Mouse (Mus musculus) neural tube, embryonic 12.5 days (tissue): Measurements from ENCODE around the gene Orc1. TPM values are rescaled to one million over a fixed set of nuclear protein-coding genes. Genes with fewer than 3 reads are reported as not detected.

ENCODE experiments used
- ATAC-seq: fragments of 200-750 bp; cut with Nextera tagmentation; 2 replicates; pipeline ENCODE4 v1.8.0; 2017; ENCODE audit warnings: low read depth, mild to moderate bottlenecking, moderate TSS enrichment, moderate library complexity; ENCODE audit not compliant: low FRiP score
- H3K27ac ChIP-seq: fragments of 300-500 bp; sonication (generic); 2 replicates; pipeline ENCODE4 v1.5.1; 2016
- H3K27me3 ChIP-seq: fragments of 300-500 bp; sonication (generic); replicated peaks from 2 replicates; pipeline ENCODE4 v1.6.1; 2016; ENCODE audit warnings: mild to moderate bottlenecking
- H3K36me3 ChIP-seq: fragments of 300-500 bp; sonication (generic); 2 replicates; pipeline ENCODE4 v1.6.1; 2016; ENCODE audit warnings: mild to moderate bottlenecking
- H3K4me1 ChIP-seq: fragments of 300-500 bp; sonication (generic); 2 replicates; pipeline ENCODE4 v1.6.1; 2016
- H3K4me2 ChIP-seq: fragments of 300-500 bp; sonication (generic); replicated peaks from 2 replicates; pipeline ENCODE4 v1.6.1; 2016; ENCODE audit warnings: mild to moderate bottlenecking
- H3K4me3 ChIP-seq: fragments of 300-500 bp; sonication (generic); 2 replicates; pipeline ENCODE4 v1.5.1; 2016
- H3K9ac ChIP-seq: fragments of 300-500 bp; sonication (generic); 2 replicates; pipeline ENCODE4 v1.6.1; 2016; ENCODE audit warnings: mild to moderate bottlenecking
- H3K9me3 ChIP-seq: fragments of 300-500 bp; sonication (generic); 2 replicates; pipeline ENCODE4 v1.6.1; 2016; ENCODE audit warnings: mild to moderate bottlenecking
- WGBS: fragments of 180-500 bp; shearing (Covaris S2); methylation state at CpG from one replicate; pipeline ENCODE4 v1.1.7; 2016; 5-methylcytosine and 5-hydroxymethylcytosine counted together
- polyA plus RNA-seq: library from polyadenylated mRNA; unstranded; fragments of >200 nt; fragmentation: Nextera tagmentation; extraction: Ambion mirVana; gene quantifications from 2 replicates; pipeline ENCODE4 v1.2.1, GENCODE M21; 2016

Gene Orc1
- polyA plus RNA-seq, 1 experiment from 2014 or later = 8.9 TPM

DNA sequence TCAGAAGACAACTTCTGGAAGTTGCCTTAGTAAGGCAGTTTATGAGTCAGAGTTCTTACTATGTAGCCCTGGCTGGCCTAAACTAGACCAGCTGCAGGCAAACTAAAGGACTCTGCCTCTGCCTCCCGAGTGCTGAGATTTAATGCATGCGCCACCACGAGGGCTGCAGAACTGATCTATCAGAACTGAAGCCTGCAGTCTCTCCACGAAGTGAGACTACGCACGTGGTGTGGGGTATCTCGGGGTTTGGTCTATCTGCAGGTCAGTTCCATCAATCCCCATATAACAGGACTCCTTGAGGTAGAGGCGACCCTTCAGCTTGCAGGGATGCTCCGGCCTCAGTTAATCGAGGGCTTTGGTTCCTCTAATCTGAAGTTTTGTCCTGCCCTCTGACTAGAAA, 39.9 kb downstream of the Orc1 start:
- Histone ChIP-seq H3K27ac (peak overlapping the region; percentile 57; the same call in 1 of the 2 replicates), H3K27me3 (no peaks in the 10 kb centered on the region), H3K4me2 (peak overlapping the region; percentile 83), H3K4me3 (peak overlapping the region; percentile 79), H3K36me3 (peaks cover 5% of the 10 kb centered on the region; the same call in 1 of the 2 replicates), H3K9me3 (no peaks in the 10 kb centered on the region), H3K4me1 (peaks cover 17% of the 10 kb centered on the region), H3K9ac (peak overlapping the region; percentile 88)
- WGBS = 2% methylated on average over 10 of the region's 10 CpGs
- peak; percentile 74 for ATAC-seq

DNA sequence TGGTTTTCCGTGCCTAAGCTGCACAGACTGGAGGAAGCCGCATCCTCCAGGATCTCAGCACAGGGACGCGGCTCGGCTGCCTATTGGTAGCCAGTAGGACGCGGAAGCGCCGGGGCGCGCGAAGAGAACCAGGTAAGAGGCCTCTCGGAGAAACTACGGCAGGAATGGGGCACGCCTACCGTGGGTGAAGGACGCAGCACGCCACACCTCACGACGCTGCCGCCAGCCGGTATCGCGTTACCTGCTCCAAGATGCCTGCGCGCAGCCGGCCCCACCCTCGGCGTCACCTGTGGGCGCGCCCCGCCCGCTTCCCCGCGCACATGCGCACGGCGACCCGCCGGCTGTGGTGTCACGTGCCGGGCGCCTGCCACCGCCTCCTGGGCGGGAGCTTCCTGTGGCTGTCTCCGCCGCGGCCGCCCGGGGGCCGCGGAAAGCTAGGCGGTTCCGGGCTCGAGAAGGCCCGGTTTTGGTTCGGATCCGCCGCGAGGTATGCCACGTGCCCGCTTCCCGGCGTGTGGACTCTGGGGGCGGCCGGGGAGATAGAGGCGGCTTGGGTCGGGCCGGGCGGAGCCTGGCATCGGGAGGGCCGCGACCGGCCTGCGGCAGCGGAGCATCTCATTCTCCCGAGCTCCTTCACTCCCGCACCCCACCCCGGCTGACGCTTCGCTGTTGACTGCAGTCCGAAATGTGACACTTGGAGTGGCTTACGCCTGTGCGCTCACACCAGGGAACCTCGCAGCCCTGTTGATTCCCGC, 40.5 kb downstream of the Orc1 start, which contains the start of gene Cc2d1b:
Gene Cc2d1b, plus strand, starts transcription at position 354 of the 755 bp plus-strand sequence.
- Histone ChIP-seq H3K4me2 (peak within 1 kb of the TSS; percentile 83), H3K4me3 (peak within 1 kb of the TSS; percentile 79), H3K9me3 (no peaks in the 10 kb centered on the region), H3K9ac (peak within 1 kb of the TSS; percentile 88), H3K27ac (peak within 1 kb of the TSS; percentile 57; the same call in 1 of the 2 replicates), H3K27me3 (no peaks in the 10 kb centered on the region), H3K4me1 (peaks cover 17% of the 10 kb centered on the region), H3K36me3 (peaks cover 10% of the 10 kb centered on the region)
- under 1% methylated on average over 86 of the region's 86 CpGs for WGBS
- ATAC-seq = peak; percentile 87

DNA sequence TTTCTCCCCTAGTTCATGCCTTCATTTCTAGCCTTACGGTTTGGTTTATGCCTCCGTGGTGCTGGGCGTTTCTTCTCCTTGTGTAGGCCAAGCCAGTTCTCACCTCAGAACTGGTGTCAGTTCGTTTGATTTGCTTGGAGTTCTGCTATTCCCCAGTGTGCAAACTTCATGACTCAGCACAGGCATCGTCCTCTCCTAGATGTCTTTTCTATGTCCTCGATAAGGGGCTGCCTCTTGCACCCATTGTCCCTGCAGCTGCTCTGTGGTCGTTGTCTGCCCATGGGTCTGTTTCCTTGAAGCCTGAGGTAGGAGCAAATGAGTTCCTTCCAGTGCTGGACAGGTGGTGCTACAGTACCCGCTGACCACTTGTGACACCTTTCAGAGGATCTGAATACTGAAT, 41.3 kb downstream of the Orc1 start:
- Histone ChIP-seq H3K4me1 (peaks cover 17% of the 10 kb centered on the region), H3K9me3 (no peaks in the 10 kb centered on the region), H3K27ac (no peak overlapping the region), H3K27me3 (no peaks in the 10 kb centered on the region), H3K36me3 (peaks cover 17% of the 10 kb centered on the region), H3K4me2 (peak overlapping the region; percentile 83), H3K4me3 (peak overlapping the region; percentile 79), H3K9ac (peak overlapping the region; percentile 88)
- no peak for ATAC-seq
- 23% methylated on average over 8 of the region's 8 CpGs for WGBS

DNA sequence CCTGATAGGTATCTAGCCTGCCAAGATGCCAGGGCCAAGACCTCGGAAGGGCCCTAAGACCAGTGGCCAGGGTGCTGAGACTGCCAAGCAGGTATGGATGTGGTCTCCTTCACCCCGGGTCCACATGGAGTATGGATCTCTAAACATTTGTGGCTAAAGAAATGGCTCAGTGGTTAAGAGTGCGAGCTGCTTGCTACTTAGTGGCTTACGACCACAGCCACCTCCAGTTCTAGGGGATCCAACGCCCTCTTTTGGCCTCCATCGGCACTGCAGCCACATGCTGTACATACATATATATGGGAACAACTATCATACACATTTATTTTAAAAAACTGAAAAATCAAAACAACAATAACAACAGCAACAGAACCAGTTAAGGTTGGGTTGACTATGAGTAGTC, 42.3 kb downstream of the Orc1 start:
- Histone ChIP-seq H3K4me2 (0 out of 2 replicates have a peak overlapping the region, but pooled peaks have one; percentile 83), H3K9ac (no peak overlapping the region), H3K36me3 (peaks cover 26% of the 10 kb centered on the region), H3K27ac (no peak overlapping the region), H3K9me3 (no peaks in the 10 kb centered on the region), H3K4me3 (no peak overlapping the region), H3K27me3 (no peaks in the 10 kb centered on the region), H3K4me1 (peaks cover 17% of the 10 kb centered on the region)
- ATAC-seq = no peak
- WGBS = 92% methylated on average over 6 of the region's 6 CpGs

DNA sequence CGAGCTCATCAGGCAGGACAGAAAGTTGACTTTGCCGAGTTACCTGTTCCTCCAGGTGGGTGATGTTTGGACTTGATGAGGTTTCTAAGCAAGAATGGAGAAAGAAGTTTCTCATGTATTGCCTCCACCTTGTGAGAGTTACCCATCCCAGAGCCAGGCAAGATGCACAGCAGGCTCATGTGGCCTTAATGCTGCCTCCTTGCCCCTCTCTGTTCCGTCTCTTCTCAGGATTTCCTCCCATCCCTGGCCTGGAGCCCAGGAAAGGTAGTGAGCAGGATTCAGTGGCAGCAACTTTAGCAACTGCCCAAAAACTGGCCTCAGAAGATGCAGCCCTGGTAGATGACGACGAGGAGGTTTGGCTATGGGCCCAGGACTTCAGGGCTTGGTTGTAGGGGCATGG, 47.8 kb downstream of the Orc1 start:
- no peaks in the 10 kb centered on the region for H3K9me3 ChIP-seq
- H3K9ac ChIP-seq = no peak overlapping the region
- H3K4me3 ChIP-seq = no peak overlapping the region
- ATAC-seq = no peak
- H3K4me1 ChIP-seq = no peaks in the 10 kb centered on the region
- no peak overlapping the region for H3K4me2 ChIP-seq
- peaks cover 76% of the 10 kb centered on the region for H3K36me3 ChIP-seq
- 94% methylated on average over 5 of the region's 5 CpGs for WGBS
- no peak overlapping the region for H3K27ac ChIP-seq
- no peaks in the 10 kb centered on the region for H3K27me3 ChIP-seq

DNA sequence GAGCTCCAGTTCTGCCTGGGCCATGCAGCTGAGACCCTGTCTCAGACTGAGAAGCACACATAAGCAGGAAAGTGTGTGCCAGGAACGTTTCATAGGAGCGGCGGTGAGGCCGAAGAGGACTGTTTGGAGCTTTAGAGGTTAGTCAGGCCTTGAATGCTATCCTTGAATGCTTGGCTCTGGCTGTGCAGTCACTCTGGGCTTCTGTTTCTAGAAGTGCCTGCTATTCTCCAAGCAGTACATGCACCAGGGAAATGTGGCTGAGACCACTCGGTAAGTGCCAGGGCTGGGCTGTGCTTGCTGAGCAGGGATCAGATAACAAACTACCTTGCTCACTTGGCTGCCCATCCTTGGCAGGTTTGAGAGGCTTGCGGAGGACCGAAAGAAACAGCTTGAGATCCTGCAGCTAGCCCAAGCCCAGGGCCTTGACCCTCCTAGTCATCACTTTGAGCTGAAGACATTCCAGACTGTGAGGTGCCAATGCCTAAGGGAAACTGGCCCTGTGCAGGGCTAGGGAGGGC, 50.2 kb downstream of the Orc1 start:
- WGBS = 94% methylated on average over 7 of the region's 7 CpGs
- ATAC-seq = no peak
- Histone ChIP-seq H3K4me3 (no peak overlapping the region), H3K4me1 (no peaks in the 10 kb centered on the region), H3K9ac (no peak overlapping the region), H3K36me3 (peaks cover 88% of the 10 kb centered on the region), H3K4me2 (no peak overlapping the region), H3K27ac (no peak overlapping the region), H3K27me3 (no peaks in the 10 kb centered on the region), H3K9me3 (no peaks in the 10 kb centered on the region)

DNA sequence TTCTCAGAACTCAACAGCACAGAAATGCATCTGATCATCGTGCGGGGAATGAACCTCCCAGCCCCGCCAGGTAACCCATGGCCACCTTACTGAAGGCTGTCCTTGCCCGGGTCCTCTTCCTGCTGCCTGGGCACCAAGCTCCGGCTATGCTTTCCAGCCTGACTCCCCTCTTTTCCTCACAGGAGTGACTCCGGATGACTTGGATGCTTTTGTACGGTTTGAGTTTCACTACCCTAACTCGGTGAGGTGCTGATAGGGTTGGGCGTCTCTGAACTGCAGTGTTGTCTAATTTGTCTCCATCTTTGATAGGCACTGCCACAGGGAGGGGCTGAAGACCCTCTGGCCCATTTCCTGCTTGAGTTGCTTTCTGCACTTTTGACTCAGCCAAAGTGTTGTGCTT, 50.9 kb downstream of the Orc1 start:
- H3K4me3 ChIP-seq = no peak overlapping the region
- no peak overlapping the region for H3K9ac ChIP-seq
- no peaks in the 10 kb centered on the region for H3K4me1 ChIP-seq
- H3K27ac ChIP-seq = no peak overlapping the region
- H3K4me2 ChIP-seq = no peak overlapping the region
- ATAC-seq = no peak
- 94% methylated on average over 9 of the region's 9 CpGs for WGBS
- no peaks in the 10 kb centered on the region for H3K9me3 ChIP-seq
- no peaks in the 10 kb centered on the region for H3K27me3 ChIP-seq
- H3K36me3 ChIP-seq = peaks cover 87% of the 10 kb centered on the region

DNA sequence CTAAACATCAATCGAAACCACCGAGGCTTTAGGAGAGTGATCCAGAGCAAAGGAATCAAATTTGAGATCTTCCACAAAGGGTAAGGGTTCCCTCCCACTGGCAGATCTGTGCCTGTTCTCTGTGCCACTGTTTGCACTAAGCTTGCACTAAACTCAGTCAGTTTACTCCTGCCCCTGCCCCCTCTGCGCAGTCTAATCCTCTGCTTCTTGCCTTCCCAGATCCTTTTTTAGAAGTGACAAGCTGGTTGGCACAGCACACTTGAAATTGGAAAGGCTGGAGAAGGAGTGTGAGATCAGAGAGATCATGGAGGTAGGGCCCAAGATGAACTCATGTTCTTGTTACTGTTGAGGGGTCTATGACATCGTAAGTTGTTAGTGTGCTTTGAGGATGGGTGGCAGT, 52.4 kb downstream of the Orc1 start:
- no peaks in the 10 kb centered on the region for H3K4me1 ChIP-seq
- no peak overlapping the region for H3K4me2 ChIP-seq
- WGBS = 93% methylated on average over 4 of the region's 4 CpGs
- no peaks in the 10 kb centered on the region for H3K9me3 ChIP-seq
- H3K27me3 ChIP-seq = no peaks in the 10 kb centered on the region
- peaks cover 82% of the 10 kb centered on the region for H3K36me3 ChIP-seq
- no peak for ATAC-seq
- no peak overlapping the region for H3K9ac ChIP-seq
- H3K4me3 ChIP-seq = no peak overlapping the region
- H3K27ac ChIP-seq = no peak overlapping the region

DNA sequence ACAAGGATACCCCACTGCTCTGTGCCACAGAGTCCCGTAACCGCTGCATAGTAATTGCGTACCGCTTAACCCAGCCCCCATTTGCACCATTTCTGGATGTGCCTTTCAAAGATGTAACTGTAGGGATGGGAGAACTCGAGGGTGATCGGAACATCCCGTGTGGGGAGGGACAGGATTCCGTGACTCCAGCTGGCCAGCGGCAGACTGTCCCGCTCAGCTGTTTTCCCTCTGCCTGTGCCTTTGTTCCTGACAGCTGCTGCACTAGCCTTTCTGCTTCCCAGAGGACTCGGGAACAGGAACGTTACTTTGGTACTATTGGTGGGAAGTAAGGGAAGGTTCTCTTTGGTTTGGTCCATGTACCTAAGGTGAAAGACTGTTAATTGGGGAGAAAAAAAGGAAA, 54.5 kb downstream of the Orc1 start:
- H3K36me3 ChIP-seq = peaks cover 75% of the 10 kb centered on the region
- WGBS = 81% methylated on average over 12 of the region's 12 CpGs
- H3K27me3 ChIP-seq = no peaks in the 10 kb centered on the region
- H3K4me1 ChIP-seq = no peaks in the 10 kb centered on the region
- H3K27ac ChIP-seq = no peak overlapping the region
- no peak overlapping the region for H3K4me2 ChIP-seq
- no peaks in the 10 kb centered on the region for H3K9me3 ChIP-seq
- H3K4me3 ChIP-seq = no peak overlapping the region
- no peak for ATAC-seq
- no peak overlapping the region for H3K9ac ChIP-seq

DNA sequence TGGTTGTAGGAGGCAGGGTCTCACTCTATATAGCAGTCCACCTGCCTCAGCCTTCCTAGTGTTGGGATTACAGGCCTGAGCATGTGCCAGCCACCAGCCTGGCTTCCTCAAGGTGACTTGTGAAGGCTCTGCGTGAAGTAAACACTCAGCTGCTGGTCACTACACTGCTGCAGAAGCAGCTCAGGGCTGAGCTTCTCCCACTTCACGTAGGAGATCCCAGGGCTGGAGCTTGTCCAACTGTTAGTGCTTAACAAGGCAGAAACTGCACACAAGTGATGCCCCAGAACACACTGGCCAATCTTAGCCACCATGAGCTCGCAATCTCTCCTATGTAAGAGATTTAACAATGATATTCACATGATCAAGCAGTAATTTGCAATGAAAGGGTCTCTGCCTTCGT, 55.5 kb downstream of the Orc1 start:
- Histone ChIP-seq H3K4me1 (no peaks in the 10 kb centered on the region), H3K36me3 (peaks cover 65% of the 10 kb centered on the region), H3K4me2 (no peak overlapping the region), H3K4me3 (no peak overlapping the region), H3K27ac (no peak overlapping the region), H3K27me3 (no peaks in the 10 kb centered on the region), H3K9me3 (no peaks in the 10 kb centered on the region), H3K9ac (no peak overlapping the region)
- ATAC-seq = no peak
- 63% methylated on average over 4 of the region's 4 CpGs for WGBS

DNA sequence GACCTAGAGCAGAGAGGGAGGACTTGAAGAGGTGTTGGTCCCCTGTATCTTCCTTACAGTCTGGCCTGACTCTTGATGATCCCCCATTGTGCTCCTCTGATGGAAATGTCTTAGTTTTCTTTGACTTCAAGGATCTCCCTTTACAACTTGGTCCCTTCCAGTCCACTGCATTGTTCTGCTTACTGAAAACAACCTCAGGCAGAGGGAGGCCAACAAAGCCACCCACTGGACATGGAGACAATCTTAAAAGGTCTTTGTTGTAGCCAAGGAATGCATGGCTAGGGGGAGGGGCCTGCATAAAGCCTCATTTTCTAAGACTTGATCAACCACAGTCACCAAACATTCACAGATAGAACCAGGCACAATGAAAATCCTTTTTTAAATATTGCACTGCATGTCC, 55.9 kb downstream of the Orc1 start:
- Histone ChIP-seq H3K27me3 (no peaks in the 10 kb centered on the region), H3K9me3 (no peaks in the 10 kb centered on the region), H3K27ac (no peak overlapping the region), H3K4me2 (no peak overlapping the region), H3K36me3 (peaks cover 61% of the 10 kb centered on the region), H3K9ac (no peak overlapping the region), H3K4me3 (no peak overlapping the region), H3K4me1 (no peaks in the 10 kb centered on the region)
- ATAC-seq = no peak

DNA sequence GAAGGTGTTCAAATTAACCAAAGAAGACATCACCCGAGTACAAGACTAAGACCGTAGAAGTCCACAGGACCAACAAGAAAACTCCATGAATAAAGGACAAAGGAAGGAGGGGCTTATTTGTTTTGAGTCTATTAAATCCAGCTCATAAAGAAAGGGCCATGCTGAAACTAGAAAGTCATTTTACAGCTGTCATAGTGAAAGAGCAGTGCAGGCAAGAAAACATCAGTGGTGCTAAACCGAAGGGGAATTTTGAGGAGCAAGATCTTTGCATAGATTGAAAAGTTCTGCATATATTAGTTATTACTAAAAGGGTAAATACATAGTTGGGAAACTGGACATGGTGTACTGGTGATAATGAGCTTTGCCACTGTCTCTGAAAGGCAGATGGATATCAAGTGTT, 58.5 kb downstream of the Orc1 start:
- WGBS = 75% methylated on average over 3 of the region's 3 CpGs
- peaks cover 56% of the 10 kb centered on the region for H3K36me3 ChIP-seq
- H3K9me3 ChIP-seq = no peaks in the 10 kb centered on the region
- H3K4me1 ChIP-seq = no peaks in the 10 kb centered on the region
- no peaks in the 10 kb centered on the region for H3K27me3 ChIP-seq
- no peak overlapping the region for H3K27ac ChIP-seq
- H3K4me2 ChIP-seq = no peak overlapping the region
- no peak overlapping the region for H3K9ac ChIP-seq
- ATAC-seq = no peak
- no peak overlapping the region for H3K4me3 ChIP-seq

DNA sequence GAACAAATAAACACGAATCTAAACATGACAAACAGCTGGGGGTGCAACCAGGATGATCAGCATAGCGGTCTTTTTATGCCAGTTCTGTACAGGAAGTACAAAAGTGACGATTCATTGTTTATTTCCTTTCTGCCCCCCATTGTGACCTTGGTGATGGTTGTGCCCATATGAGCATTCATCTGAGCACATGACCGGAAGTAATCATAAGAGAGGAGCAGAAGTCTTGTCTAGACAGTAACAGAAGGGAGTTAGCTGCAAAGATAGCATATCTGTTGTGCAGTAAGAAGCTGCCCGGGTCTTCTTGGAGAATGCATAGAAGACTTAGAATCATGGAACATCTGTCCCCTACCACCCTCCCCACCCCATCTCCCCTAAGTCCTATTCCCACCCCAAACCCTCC, 59.5 kb downstream of the Orc1 start:
- Histone ChIP-seq H3K27ac (no peak overlapping the region), H3K36me3 (peaks cover 52% of the 10 kb centered on the region), H3K27me3 (no peaks in the 10 kb centered on the region), H3K4me1 (no peaks in the 10 kb centered on the region), H3K4me3 (no peak overlapping the region), H3K9me3 (no peaks in the 10 kb centered on the region), H3K9ac (no peak overlapping the region), H3K4me2 (no peak overlapping the region)
- no peak for ATAC-seq
- 87% methylated on average over 5 of the region's 5 CpGs for WGBS
